ENCODE assay signal across 8 mouse cellular contexts in genomic region chr9:69987579-69987978, GRCm38 (mm10). TPM values are rescaled to one million over a fixed set of nuclear protein-coding genes. Genes with fewer than 3 reads are reported as not detected.
DNase-seq lines count a peak whose midpoint lies in the region; ATAC-seq lines count a peak whose summit lies in the region.

No protein-coding gene starts in this region.

- no peaks in the 10 kb centered on the region for H3K36me3 ChIP-seq in forebrain, embryonic 11.5 days (ENCODE audit: control insufficient read depth, insufficient read depth, low read length)
- H3K36me3 ChIP-seq in forebrain, embryonic 12.5 days (replicated peaks), result peaks cover under 1% of the 10 kb centered on the region; the same call in 1 of the 2 replicates

- no peak overlapping the region for H3K4me2 ChIP-seq in forebrain, embryonic 11.5 days (ENCODE audit: low read depth, low read length, severe bottlenecking)
- H3K4me2 ChIP-seq in forebrain, embryonic 12.5 days, result no peak overlapping the region

- no peak overlapping the region for H3K27ac ChIP-seq in forebrain, embryonic 11.5 days (ENCODE audit: low read depth, low read length)
- no peak overlapping the region for H3K27ac ChIP-seq in forebrain, embryonic 12.5 days

- no peak for ATAC-seq in forebrain, embryonic 11.5 days (replicated peaks; ENCODE audit: low FRiP score)
- no peak for ATAC-seq in forebrain, embryonic 12.5 days (ENCODE audit: low FRiP score)

- no peaks in the 10 kb centered on the region for H3K27me3 ChIP-seq in forebrain, embryonic 11.5 days (ENCODE audit: control insufficient read depth, insufficient read depth, low read length)
- no peaks in the 10 kb centered on the region for H3K27me3 ChIP-seq in forebrain, embryonic 12.5 days

- peaks cover 5% of the 10 kb centered on the region; the same call in 1 of the 2 replicates for H3K4me1 ChIP-seq in forebrain, embryonic 11.5 days (replicated peaks; ENCODE audit: control insufficient read depth, insufficient read depth, low read length)
- H3K4me1 ChIP-seq in forebrain, embryonic 12.5 days, result peaks cover 22% of the 10 kb centered on the region

- no peaks in the 10 kb centered on the region for H3K9me3 ChIP-seq in forebrain, embryonic 11.5 days (ENCODE audit: control insufficient read depth, low read length)
- H3K9me3 ChIP-seq in forebrain, embryonic 12.5 days, result no peaks in the 10 kb centered on the region

- 5% methylated on average over 3 of the region's 3 CpGs for WGBS in forebrain, embryonic 11.5 days
- under 1% methylated on average over 3 of the region's 3 CpGs for WGBS in forebrain, embryonic 12.5 days

- H3K9ac ChIP-seq in forebrain, embryonic 11.5 days (ENCODE audit: low read length), result no peak overlapping the region
- H3K9ac ChIP-seq in forebrain, embryonic 12.5 days, result no peak overlapping the region

- no peak overlapping the region for H3K4me3 ChIP-seq in forebrain, embryonic 11.5 days (ENCODE audit: low read depth, low read length)
- no peak overlapping the region for H3K4me3 ChIP-seq in forebrain, embryonic 12.5 days (replicated peaks)

- peak; percentile 64 for DNase-seq in forebrain, embryonic 11.5 days (ENCODE audit: low spot score)
- peak; percentile 80 for DNase-seq in CD4-positive, CD25-positive, alpha-beta regulatory T cell, adult 2 months (ENCODE audit: low read depth, low spot score)
- DNase-seq in brain, embryonic 18.5 days (ENCODE audit: low read depth, low spot score), result peak; percentile 40
- peak; percentile 53 for DNase-seq in gastrocnemius, postnatal 10 days
- peak; percentile 28 to 78 for DNase-seq in layer of hippocampus, adult 18-20 months (ENCODE audit: low spot score in 2 of 2)
- DNase-seq in lung, postnatal 36 days, result peak; percentile 78
- DNase-seq in spleen, postnatal 10 days (ENCODE audit: low spot score in 2 of 2), result peak; percentile 20 to 66

RNA-seq across cellular contexts. Expression of gene Bnip2, which starts 1.7 kb away (rescaled TPM):
- 110 and 120 TPM in 2 replicates for polyA plus RNA-seq in forebrain, embryonic 11.5 days (2014; fragmentation: Nextera tagmentation; extraction: Ambion mirVana)
- polyA plus RNA-seq in forebrain, embryonic 12.5 days (2016; fragmentation: Nextera tagmentation; extraction: Ambion mirVana), result 115 and 119 TPM in 2 replicates
- total RNA-seq in gastrocnemius, postnatal 10 days (2021), result 10 to 100 TPM; 72.5 to 77.2 TPM
- 10 to 100 TPM; 37.9 to 38.0 TPM for total RNA-seq in layer of hippocampus, adult 18-20 months (2021)

RNA-seq across cellular contexts. Expression of gene Gtf2a2, which starts 24.8 kb away (rescaled TPM):
- 211 and 223 TPM in 2 replicates for polyA plus RNA-seq in forebrain, embryonic 11.5 days (2014; fragmentation: Nextera tagmentation; extraction: Ambion mirVana)
- 203 and 211 TPM in 2 replicates for polyA plus RNA-seq in forebrain, embryonic 12.5 days (2016; fragmentation: Nextera tagmentation; extraction: Ambion mirVana)
- total RNA-seq in gastrocnemius, postnatal 10 days (2021), result 10 to 100 TPM; 58.5 to 62.1 TPM
- 10 to 100 TPM; 48.8 to 50.7 TPM for total RNA-seq in layer of hippocampus, adult 18-20 months (2021)

RNA-seq across cellular contexts. Expression of gene Gcnt3, which starts 50.3 kb away (rescaled TPM):
- polyA plus RNA-seq in forebrain, embryonic 11.5 days (2014; fragmentation: Nextera tagmentation; extraction: Ambion mirVana), result not detected in 2 replicates
- not detected in 2 replicates for polyA plus RNA-seq in forebrain, embryonic 12.5 days (2016; fragmentation: Nextera tagmentation; extraction: Ambion mirVana)
- not detected for total RNA-seq in gastrocnemius, postnatal 10 days (2021)
- not detected for total RNA-seq in layer of hippocampus, adult 18-20 months (2021)
